Mouse (Mus musculus): ENCODE results near the gene Csrnp2. TPM values are rescaled to one million over a fixed set of nuclear protein-coding genes. Genes with fewer than 3 reads are reported as not detected.
"Not testable (repeated sequence)": the region's sequence is repeated elsewhere in the genome, so short reads cannot be mapped to it uniquely, and the experiment has no call there.

Gene Csrnp2
- polyA plus RNA-seq, 1 experiment from 2014 or later, result 17.2 TPM

DNA sequence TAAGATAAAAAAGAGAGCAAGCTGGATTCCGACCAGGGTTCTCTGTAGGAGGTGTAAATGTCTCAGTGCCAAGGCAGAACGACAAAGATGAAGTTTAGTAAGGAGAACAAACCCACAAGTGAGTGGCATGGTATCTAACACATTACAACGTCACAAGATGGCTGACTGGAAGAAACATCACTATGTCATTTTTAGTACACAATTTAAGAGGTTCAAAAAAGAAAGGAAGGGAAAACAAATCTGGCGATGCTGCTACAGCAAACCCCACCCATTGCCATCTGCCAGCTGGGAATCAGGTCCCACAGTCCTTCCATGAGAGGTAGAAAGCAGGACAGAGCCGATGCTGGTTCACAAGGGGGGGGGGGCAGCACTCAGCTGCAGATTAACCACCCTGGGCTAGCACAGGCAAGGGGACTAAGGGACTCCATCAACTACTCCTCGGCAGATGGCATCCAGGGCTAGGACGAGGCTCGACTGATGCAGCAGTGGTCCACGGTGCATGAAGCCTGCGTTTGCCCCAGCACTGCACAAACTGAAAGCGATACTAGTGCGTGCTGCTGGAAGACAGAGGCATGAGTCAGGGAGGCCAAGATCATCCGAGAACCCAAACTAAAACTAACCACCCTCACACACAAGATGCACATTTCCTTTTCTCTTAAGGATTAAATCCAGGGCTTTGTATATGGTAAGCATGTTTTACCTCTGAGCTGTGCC is 13.3 kb upstream of the Csrnp2 start:
- WGBS, result 92% methylated on average over 13 of the region's 13 CpGs
- peaks cover 95% of the 10 kb centered on the region for H3K36me3 ChIP-seq (replicated peaks)
- H3K4me1 ChIP-seq, result no peaks in the 10 kb centered on the region
- no peak overlapping the region for H3K27ac ChIP-seq
- H3K4me3 ChIP-seq, result no peak overlapping the region
- no peaks in the 10 kb centered on the region for H3K27me3 ChIP-seq (ENCODE audit: poor library complexity, severe bottlenecking)
- DNase-seq (ENCODE audit: extremely low spot score, low spot score), result no peak
- no peaks in the 10 kb centered on the region for H3K9me3 ChIP-seq

GRCm38 (mm10) chr15:100499506-100499905 is 4.2 kb upstream of the Csrnp2 start:
- H3K4me1 ChIP-seq, result peaks cover 10% of the 10 kb centered on the region
- not testable (repeated sequence) for H3K4me3 ChIP-seq; H3K27ac ChIP-seq; H3K9me3 ChIP-seq; H3K27me3 ChIP-seq (ENCODE audit: poor library complexity, severe bottlenecking); DNase-seq (ENCODE audit: extremely low spot score, low spot score)
- WGBS, result 92% methylated on average over 8 of the region's 8 CpGs
- peaks cover 24% of the 10 kb centered on the region for H3K36me3 ChIP-seq (replicated peaks)

DNA sequence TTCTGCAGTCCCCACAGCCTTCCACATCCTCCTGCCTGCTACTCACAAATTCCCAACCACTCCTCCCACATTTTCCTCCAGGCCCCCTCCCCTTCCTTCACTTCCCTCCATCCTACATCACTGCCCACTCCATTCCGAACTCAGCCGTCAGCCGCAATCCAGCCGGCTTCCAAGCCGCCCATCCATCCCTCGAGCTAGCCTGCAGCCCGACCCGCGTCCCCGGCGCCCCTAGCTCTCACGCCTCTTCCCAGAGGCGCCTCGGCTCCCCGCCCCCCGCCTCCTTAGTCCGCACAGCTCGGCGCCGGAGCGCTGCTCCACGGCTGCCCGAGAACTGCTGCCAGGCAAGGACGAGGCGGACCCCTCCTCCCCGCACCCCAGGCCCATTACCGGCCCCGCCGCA is 641 bp downstream of the Csrnp2 start:
- H3K4me3 ChIP-seq, result peak overlapping the region; percentile 88
- H3K27ac ChIP-seq, result peak overlapping the region; percentile 97
- DNase-seq (ENCODE audit: extremely low spot score, low spot score), result no peak
- H3K27me3 ChIP-seq (ENCODE audit: poor library complexity, severe bottlenecking), result no peaks in the 10 kb centered on the region
- no peaks in the 10 kb centered on the region for H3K9me3 ChIP-seq
- under 1% methylated on average over 29 of the region's 29 CpGs for WGBS
- peaks cover 47% of the 10 kb centered on the region for H3K4me1 ChIP-seq
- H3K36me3 ChIP-seq (replicated peaks), result peaks cover 7% of the 10 kb centered on the region

DNA sequence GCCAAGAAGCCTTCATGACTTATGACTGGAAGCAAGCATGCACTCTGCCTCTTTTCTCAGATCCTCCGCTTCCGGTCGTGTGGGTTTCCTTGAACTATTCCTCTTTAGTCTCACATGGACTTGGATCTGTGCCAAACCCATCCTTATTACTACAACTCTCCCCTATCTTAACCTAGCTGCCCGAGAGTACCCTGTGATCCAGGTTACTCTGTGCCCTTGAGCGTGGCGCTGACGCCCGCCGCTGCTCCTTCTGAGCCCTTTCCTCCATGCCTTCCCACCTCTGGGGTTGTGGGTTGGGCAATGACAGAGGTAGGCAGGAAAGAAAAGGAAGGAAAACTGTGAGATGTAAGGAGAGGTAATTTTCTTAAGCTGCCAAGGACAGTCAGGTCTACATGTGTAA is 3.3 kb downstream of the Csrnp2 start:
- H3K27ac ChIP-seq, result no peak overlapping the region
- H3K27me3 ChIP-seq (ENCODE audit: poor library complexity, severe bottlenecking), result no peaks in the 10 kb centered on the region
- 94% methylated on average over 9 of the region's 9 CpGs for WGBS
- H3K9me3 ChIP-seq, result no peaks in the 10 kb centered on the region
- DNase-seq (ENCODE audit: extremely low spot score, low spot score), result no peak
- H3K4me1 ChIP-seq, result peaks cover 55% of the 10 kb centered on the region
- no peak overlapping the region for H3K4me3 ChIP-seq
- H3K36me3 ChIP-seq (replicated peaks), result peaks cover 28% of the 10 kb centered on the region

GRCm38 (mm10) chr15:100489263-100489662 is 6.0 kb downstream of the Csrnp2 start:
- H3K27ac ChIP-seq, result no peak overlapping the region
- DNase-seq (ENCODE audit: extremely low spot score, low spot score), result no peak
- peaks cover 54% of the 10 kb centered on the region for H3K4me1 ChIP-seq
- no peaks in the 10 kb centered on the region for H3K27me3 ChIP-seq (ENCODE audit: poor library complexity, severe bottlenecking)
- WGBS, result 89% methylated on average over 15 of the region's 15 CpGs
- no peak overlapping the region for H3K4me3 ChIP-seq
- H3K9me3 ChIP-seq, result no peaks in the 10 kb centered on the region
- peaks cover 55% of the 10 kb centered on the region for H3K36me3 ChIP-seq (replicated peaks)

DNA sequence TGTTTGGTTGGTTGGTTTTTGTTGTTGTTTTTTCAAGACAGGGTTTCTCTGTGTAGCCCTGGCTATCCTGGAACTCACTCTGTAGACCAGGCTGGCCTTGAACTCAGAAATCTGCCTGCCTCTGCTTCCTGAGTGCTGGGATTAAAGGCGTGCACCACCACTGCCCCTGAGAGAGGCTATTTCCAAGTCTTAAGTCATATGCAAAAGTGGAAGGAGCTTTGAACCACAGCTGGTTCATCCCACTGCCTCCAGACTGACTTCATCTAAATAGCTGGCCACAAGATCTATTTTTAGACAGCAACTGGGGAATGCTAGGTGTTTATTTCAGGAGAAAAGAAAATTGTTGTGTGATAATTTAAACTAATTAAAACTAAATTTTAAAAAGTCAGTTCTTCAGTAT is 7.0 kb downstream of the Csrnp2 start:
- Histone ChIP-seq H3K36me3 (replicated peaks) (peaks cover 65% of the 10 kb centered on the region), H3K4me1 (peaks cover 44% of the 10 kb centered on the region)
- H3K9me3 ChIP-seq; H3K27ac ChIP-seq; H3K27me3 ChIP-seq (ENCODE audit: poor library complexity, severe bottlenecking); DNase-seq (ENCODE audit: extremely low spot score, low spot score); H3K4me3 ChIP-seq: not testable (repeated sequence)
- WGBS, result 98% methylated on average over 1 of the region's 1 CpGs

DNA sequence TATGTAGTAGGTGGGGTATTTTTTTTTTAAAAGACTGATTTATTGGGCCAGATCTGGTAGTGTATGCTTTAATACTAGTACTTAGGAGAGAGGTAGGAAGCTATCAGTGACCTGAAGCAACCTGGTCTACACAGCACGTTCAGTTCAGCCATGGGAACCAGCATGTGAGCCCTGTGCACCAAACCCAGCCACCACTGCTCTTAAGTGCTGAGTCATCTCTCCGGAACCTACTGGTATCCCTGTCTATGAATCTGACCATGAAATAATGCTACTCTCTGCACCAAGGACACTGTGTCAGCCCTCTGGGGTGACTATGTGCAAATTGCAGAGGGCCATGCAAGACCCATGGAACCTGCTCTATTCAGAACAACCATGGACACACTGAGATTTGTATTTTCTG is 8.2 kb downstream of the Csrnp2 start:
- peaks cover 32% of the 10 kb centered on the region for H3K4me1 ChIP-seq

DNA sequence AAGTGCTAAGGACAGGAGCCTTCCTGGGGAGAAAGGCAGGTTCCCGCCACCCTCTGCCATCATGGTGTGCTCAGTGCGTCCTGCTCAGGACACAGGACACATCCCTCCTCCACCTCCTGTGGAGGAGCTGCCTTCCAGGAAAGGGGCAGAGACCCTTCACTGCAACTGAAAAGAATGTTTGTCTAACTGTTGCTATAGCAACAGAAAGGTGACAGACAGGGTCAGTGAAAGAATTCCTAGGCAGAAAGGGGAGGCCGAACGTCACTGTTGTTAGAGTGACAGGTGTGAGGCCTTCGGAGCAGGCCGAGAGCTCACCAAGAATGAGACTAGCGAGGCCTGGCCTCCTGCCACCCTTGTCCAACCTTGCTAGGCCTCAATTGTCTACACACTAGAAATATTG is 8.8 kb downstream of the Csrnp2 start:
- H3K9me3 ChIP-seq, result no peaks in the 10 kb centered on the region
- peaks cover 83% of the 10 kb centered on the region for H3K36me3 ChIP-seq (replicated peaks)
- no peak overlapping the region for H3K27ac ChIP-seq
- H3K4me1 ChIP-seq, result peaks cover 28% of the 10 kb centered on the region
- no peak overlapping the region for H3K4me3 ChIP-seq
- DNase-seq (ENCODE audit: extremely low spot score, low spot score), result no peak
- H3K27me3 ChIP-seq (ENCODE audit: poor library complexity, severe bottlenecking), result no peaks in the 10 kb centered on the region
- WGBS, result 31% methylated on average over 7 of the region's 7 CpGs

More for the DNA sequence above, 8.2 kb downstream of the Csrnp2 start:
- Histone ChIP-seq H3K36me3 (replicated peaks) (peaks cover 77% of the 10 kb centered on the region), H3K9me3 (no peaks in the 10 kb centered on the region), H3K4me3 (no peak overlapping the region), H3K27me3 (ENCODE audit: poor library complexity, severe bottlenecking) (no peaks in the 10 kb centered on the region), H3K27ac (no peak overlapping the region)
- 93% methylated on average over 2 of the region's 2 CpGs for WGBS
- DNase-seq (ENCODE audit: extremely low spot score, low spot score), result no peak

DNA sequence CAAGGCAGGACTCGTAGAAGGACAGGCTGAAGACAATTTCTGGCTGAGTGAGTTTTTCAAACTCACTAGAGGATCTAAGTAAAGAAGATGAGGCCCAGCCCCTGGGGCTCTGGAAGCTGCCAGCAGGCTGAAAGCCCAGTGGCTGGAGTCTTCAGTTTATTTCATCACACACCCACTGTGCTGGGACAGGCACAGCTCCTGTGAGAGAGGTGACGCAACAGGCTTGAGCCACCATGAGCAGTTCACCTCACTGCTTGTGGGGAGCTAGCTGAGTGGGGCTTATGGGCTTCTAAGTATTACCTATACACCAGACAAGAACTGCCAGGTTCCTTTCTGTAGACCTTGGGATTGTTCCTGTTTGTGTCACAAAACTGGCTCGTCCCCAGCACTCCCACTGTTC is 9.7 kb downstream of the Csrnp2 start:
- H3K4me3 ChIP-seq, result no peak overlapping the region
- no peak overlapping the region for H3K27ac ChIP-seq
- peaks cover 92% of the 10 kb centered on the region for H3K36me3 ChIP-seq (replicated peaks)
- H3K4me1 ChIP-seq, result peaks cover 24% of the 10 kb centered on the region
- no peaks in the 10 kb centered on the region for H3K27me3 ChIP-seq (ENCODE audit: poor library complexity, severe bottlenecking)
- DNase-seq (ENCODE audit: extremely low spot score, low spot score), result no peak
- no peaks in the 10 kb centered on the region for H3K9me3 ChIP-seq
- WGBS, result 95% methylated on average over 3 of the region's 3 CpGs

DNA sequence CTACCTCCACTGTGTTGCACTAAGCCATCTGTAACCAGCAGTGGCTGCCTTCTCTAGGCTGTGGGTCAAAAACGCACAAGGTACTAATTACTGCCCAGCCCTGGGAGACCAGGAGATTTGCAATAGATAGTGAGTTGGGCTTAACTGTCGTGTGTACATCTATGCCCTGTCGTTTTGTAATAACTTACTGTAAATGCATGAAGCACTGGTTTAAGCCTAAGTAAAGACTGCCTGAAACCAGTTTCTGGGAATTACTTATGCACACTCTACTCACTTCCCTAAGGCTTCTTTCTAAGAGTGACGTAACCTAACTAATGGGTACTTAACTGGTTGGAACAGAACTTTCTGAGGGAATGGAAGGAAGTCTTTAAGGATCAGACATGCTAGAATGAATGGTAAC is 16.4 kb downstream of the Csrnp2 start:
- H3K36me3 ChIP-seq (replicated peaks), result peaks cover 99% of the 10 kb centered on the region
- DNase-seq (ENCODE audit: extremely low spot score, low spot score), result no peak
- H3K27me3 ChIP-seq (ENCODE audit: poor library complexity, severe bottlenecking), result no peaks in the 10 kb centered on the region
- no peak overlapping the region for H3K27ac ChIP-seq
- no peaks in the 10 kb centered on the region for H3K9me3 ChIP-seq
- WGBS, result 87% methylated on average over 4 of the region's 4 CpGs
- no peaks in the 10 kb centered on the region for H3K4me1 ChIP-seq
- H3K4me3 ChIP-seq, result no peak overlapping the region

GRCm38 (mm10) chr15:100478351-100478750 is 16.9 kb downstream of the Csrnp2 start:
- Histone ChIP-seq H3K4me1 (no peaks in the 10 kb centered on the region), H3K4me3 (no peak overlapping the region), H3K36me3 (replicated peaks) (peaks cover 99% of the 10 kb centered on the region), H3K27me3 (ENCODE audit: poor library complexity, severe bottlenecking) (no peaks in the 10 kb centered on the region), H3K27ac (no peak overlapping the region), H3K9me3 (no peaks in the 10 kb centered on the region)
- WGBS, result 91% methylated on average over 10 of the region's 10 CpGs
- no peak for DNase-seq (ENCODE audit: extremely low spot score, low spot score)

DNA sequence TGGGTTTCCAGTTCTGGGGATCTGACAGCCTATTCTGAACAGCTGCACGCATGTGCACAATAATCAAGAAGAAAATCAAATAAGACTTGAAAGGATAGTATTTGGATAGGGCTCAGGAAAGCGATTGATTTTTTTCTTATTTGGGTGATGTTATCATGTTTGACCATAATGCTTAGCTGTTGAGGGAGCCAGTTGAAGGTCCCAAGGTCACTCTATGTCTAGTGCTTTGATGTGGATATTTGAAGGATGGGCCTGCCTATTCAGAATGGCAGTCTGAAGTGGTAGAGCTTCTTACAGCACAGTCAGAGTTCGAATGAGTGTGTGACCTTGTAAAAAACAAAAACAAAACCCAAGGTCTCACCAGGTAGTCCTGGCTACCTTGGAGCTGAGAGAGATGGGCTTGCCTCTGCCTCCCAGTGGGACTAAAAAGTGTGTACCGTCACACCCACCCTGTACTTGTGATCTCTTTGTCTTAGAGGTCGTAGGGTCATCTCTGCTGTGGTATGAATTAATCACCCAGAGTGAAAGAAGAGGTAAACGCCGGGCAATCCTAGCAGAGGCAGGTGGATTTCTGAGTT is 21.3 kb downstream of the Csrnp2 start:
- Histone ChIP-seq H3K4me1 (peaks cover 13% of the 10 kb centered on the region), H3K4me3 (no peak overlapping the region), H3K36me3 (replicated peaks) (peaks cover 85% of the 10 kb centered on the region), H3K27me3 (ENCODE audit: poor library complexity, severe bottlenecking) (no peaks in the 10 kb centered on the region), H3K9me3 (no peaks in the 10 kb centered on the region), H3K27ac (no peak overlapping the region)
- 87% methylated on average over 7 of the region's 7 CpGs for WGBS
- no peak for DNase-seq (ENCODE audit: extremely low spot score, low spot score)

- Histone ChIP-seq H3K27me3 (ENCODE audit: poor library complexity, severe bottlenecking) (no peaks in the 10 kb centered on the region), H3K4me3 (peak overlapping the region; percentile 89), H3K27ac (no peak overlapping the region), H3K9me3 (no peaks in the 10 kb centered on the region), H3K36me3 (replicated peaks) (peaks cover 47% of the 10 kb centered on the region), H3K4me1 (peaks cover 34% of the 10 kb centered on the region)
- 67% methylated on average over 10 of the region's 10 CpGs for WGBS
- DNase-seq (ENCODE audit: extremely low spot score, low spot score), result no peak
Measured at GRCm38 (mm10) chr15:100470037-100470436, 25.3 kb downstream of the Csrnp2 start.

Data from forebrain, embryonic 10.5 days (tissue).